Mouse (Mus musculus) CH12.LX (cell line): ENCODE results near the gene Pop7. TPM values are rescaled to one million over a fixed set of nuclear protein-coding genes. Genes with fewer than 3 reads are reported as not detected.

ENCODE experiments used
- DNase-seq: peaks from one replicate; pipeline ENCODE4 v3.0.0-alpha.2; 2013; ENCODE audit errors: extremely low read depth
- H3K27ac ChIP-seq: 2 replicates; pipeline ENCODE4 v1.5.1; 2012; ENCODE audit warnings: low read depth, mild to moderate bottlenecking, control low read depth, moderate library complexity; ENCODE audit not compliant: insufficient read depth
- H3K27me3 ChIP-seq: replicated peaks from 2 replicates; pipeline ENCODE3; 2012; ENCODE audit warnings: inconsistent platforms
- H3K36me3 ChIP-seq, 2 experiments: replicated peaks in 1 of 2; 2 replicates each; pipeline versions ENCODE3 to v1.6.1; 2012; ENCODE audit warnings: inconsistent platforms in 1 of 2, low read length in 1 of 2, mild to moderate bottlenecking in 1 of 2, mixed read lengths in 1 of 2, moderate library complexity in 1 of 2; ENCODE audit not compliant: control insufficient read depth in 1 of 2, insufficient read depth in 1 of 2
- H3K4me1 ChIP-seq, 2 experiments: 2 replicates each; pipeline ENCODE4 v1.6.1; 2012; ENCODE audit warnings: inconsistent platforms in 1 of 2, moderate library complexity in 1 of 2; ENCODE audit not compliant: insufficient read depth in 2 of 2, control insufficient read depth in 1 of 2
- H3K4me2 ChIP-seq: 2 replicates; pipeline ENCODE4 v1.6.1; 2012; ENCODE audit warnings: low read depth, mild to moderate bottlenecking, control low read depth; ENCODE audit not compliant: poor library complexity, insufficient read depth, severe bottlenecking
- H3K4me3 ChIP-seq, 3 experiments: fragments of 150-350 bp in 1 of 3; sonication (generic) in 1 of 3; replicated peaks in 1 of 3; 2 replicates each; pipeline versions ENCODE3 to v1.5.1; 2011 to 2012; ENCODE audit warnings: low read depth in 2 of 3, low read length in 2 of 3, mild to moderate bottlenecking in 2 of 3, moderate library complexity in 2 of 3, control low read depth in 1 of 3, improper control_type of control experiment in 1 of 3, inconsistent platforms in 1 of 3, mixed read lengths in 1 of 3; ENCODE audit not compliant: poor library complexity in 1 of 3
- H3K79me2 ChIP-seq: replicated peaks from 2 replicates; pipeline ENCODE4 v1.6.1; 2012; ENCODE audit warnings: mild to moderate bottlenecking, moderate library complexity; ENCODE audit not compliant: control insufficient read depth, poor library complexity, insufficient read depth, severe bottlenecking; ENCODE audit errors: extremely low read depth
- H3K9ac ChIP-seq: 2 replicates; pipeline ENCODE4 v1.6.1; 2012; ENCODE audit warnings: low read depth, mild to moderate bottlenecking, control low read depth, moderate library complexity; ENCODE audit not compliant: insufficient read depth
- H3K9me3 ChIP-seq: replicated peaks from 2 replicates; pipeline ENCODE3; 2012; ENCODE audit warnings: low read length, inconsistent platforms, mixed read lengths
- CTCF ChIP-seq, 2 experiments: IDR thresholded peaks in 1 of 2; conservative IDR thresholded peaks in 1 of 2; 2 replicates each; pipeline ENCODE4 v1.5.1; 2011 to 2012; ENCODE audit warnings: low read depth in 2 of 2, low read length in 2 of 2, improper control_type of control experiment in 1 of 2, inconsistent platforms in 1 of 2, mild to moderate bottlenecking in 1 of 2, moderate library complexity in 1 of 2
- EP300 ChIP-seq: IDR thresholded peaks from 2 replicates; pipeline ENCODE4 v1.6.1; 2011; ENCODE audit warnings: low read length, improper control_type of control experiment
- ETS1 ChIP-seq: conservative IDR thresholded peaks from 2 replicates; pipeline ENCODE4 v1.6.1; 2012; ENCODE audit warnings: low read depth, mild to moderate bottlenecking, inconsistent platforms, low read length, improper control_type of control experiment, moderate library complexity
- IRF4 ChIP-seq: IDR thresholded peaks from 2 replicates; pipeline ENCODE4 v1.6.1; 2014; ENCODE audit warnings: low read depth, mild to moderate bottlenecking, inconsistent platforms, low read length, improper control_type of control experiment
- JUND ChIP-seq: conservative IDR thresholded peaks from 2 replicates; pipeline ENCODE4 v1.6.1; 2011; ENCODE audit warnings: low read depth, low read length, improper control_type of control experiment
- MAFK ChIP-seq: IDR thresholded peaks from 2 replicates; pipeline ENCODE4 v1.6.1; 2011; ENCODE audit warnings: low read length, improper control_type of control experiment; ENCODE audit not compliant: insufficient replicate concordance
- NELFE ChIP-seq: IDR thresholded peaks from 2 replicates; pipeline ENCODE4 v1.6.1; 2011; ENCODE audit warnings: low read depth, low read length, improper control_type of control experiment
- POLR2A ChIP-seq: IDR thresholded peaks from 2 replicates; pipeline ENCODE4 v1.6.1; 2011; ENCODE audit warnings: low read depth, mild to moderate bottlenecking, improper control_type of control experiment, low read length
- RAD21 ChIP-seq: IDR thresholded peaks from 2 replicates; pipeline ENCODE4 v1.6.1; 2011; ENCODE audit warnings: low read depth, mild to moderate bottlenecking, low read length, improper control_type of control experiment, moderate library complexity
- SIN3A ChIP-seq: IDR thresholded peaks from 2 replicates; pipeline ENCODE4 v1.6.1; 2012; ENCODE audit warnings: low read length, improper control_type of control experiment, inconsistent platforms
- UBTF ChIP-seq: IDR thresholded peaks from 2 replicates; pipeline ENCODE4 v1.6.1; 2012; ENCODE audit warnings: low read depth, mild to moderate bottlenecking, inconsistent platforms, low read length, improper control_type of control experiment, moderate library complexity
- USF1 ChIP-seq: IDR thresholded peaks from 2 replicates; pipeline ENCODE4 v1.6.1; 2014; ENCODE audit warnings: low read depth, mild to moderate bottlenecking, inconsistent platforms, low read length, improper control_type of control experiment
- USF2 ChIP-seq: conservative IDR thresholded peaks from 2 replicates; pipeline ENCODE4 v1.6.1; 2011; ENCODE audit warnings: low read depth, low read length, improper control_type of control experiment
- ZNF384 ChIP-seq: IDR thresholded peaks from 2 replicates; pipeline ENCODE4 v1.6.1; 2012; ENCODE audit warnings: low read depth, low read length, improper control_type of control experiment, inconsistent platforms
- dilution Hi-C: fragments of 300-500 bp; cut with MboI; formaldehyde crosslinking; loops from 2 replicates; pipeline ENCODE4 v1.14.3; 2020; ENCODE audit warnings: low sequenced_read_pairs; ENCODE audit not compliant: extremely low pct_unique_long_range_greater_than_20kb, extremely low pct_ligation_motif_present
- in situ Hi-C: fragments of 300-500 bp; cut with MboI; formaldehyde crosslinking; loops from 3 replicates; pipeline ENCODE4 v1.14.3; 2019; ENCODE audit warnings: low sequenced_read_pairs, low pct_ligation_motif_present, low pct_unique_long_range_greater_than_20kb, mixed read lengths
- polyA plus RNA-seq: library from polyadenylated mRNA; unstranded; fragments of >175 nt; gene quantifications from 2 replicates; pipeline ENCODE4 v1.2.1, GENCODE M21; 2012; ENCODE audit warnings: low read depth; ENCODE audit not compliant: insufficient read length
- total RNA-seq, 2 experiments: library from RNA; depleted of rRNA; stranded (reverse); fragments of 300-350 nt in 1 of 2; fragments of >200 nt in 1 of 2; gene quantifications; 2 replicates each; pipeline ENCODE4 v1.2.3; 2012 to 2014

Pop7 gene
- total and polyA plus RNA-seq, 3 experiments, result 35.0 to 44.2 (median 38.5) TPM

- TF ChIP-seq POLR2A, result peak; percentile 75
- TF ChIP-seq ETS1, result no peak
These were observed at the start of gene Pop7 (continued) for GRCm38 (mm10) chr5:137501709-137502666.

- H3K9me3 ChIP-seq, result peaks cover 12% of the 10 kb centered on the region
- TF ChIP-seq EP300, result no peak
- peak; percentile 32 for TF ChIP-seq RAD21
- TF ChIP-seq IRF4, result no peak
- TF ChIP-seq NELFE, result peak; percentile 14; the same call in 1 of the 2 replicates
- TF ChIP-seq CTCF (conservative IDR thresholded peaks at IDR 0.05 in 1 of 2, IDR thresholded peaks at IDR 0.05 in 1 of 2; ENCODE audit: low read depth in 2 of 2, low read length in 2 of 2), result peak; percentile 35 to 62; a peak in 3 of 4 replicates
- no peak for TF ChIP-seq UBTF
- no peak for TF ChIP-seq ZNF384
- TF ChIP-seq MAFK, result no peak
- dilution Hi-C loops (no loop called here), in situ Hi-C loops (no loop called here)
- H3K79me2 ChIP-seq, result no peaks in the 10 kb centered on the region
- H3K4me2 ChIP-seq, result no peak overlapping the region
- peaks cover 0 to 2% of the 10 kb centered on the region in 2 experiments; a peak in 1 of 4 replicates for H3K4me1 ChIP-seq
- peak; percentile 27 for DNase-seq
- peaks cover 59% of the 10 kb centered on the region for H3K27me3 ChIP-seq
- no peak overlapping the region for H3K9ac ChIP-seq
- no peak overlapping the region for H3K4me3 ChIP-seq
- no peaks in the 10 kb centered on the region for H3K36me3 ChIP-seq
- no peak overlapping the region for H3K27ac ChIP-seq
These were observed 48.8 kb upstream of the Pop7 start for GRCm38 (mm10) chr5:137551119-137551518.

- TF ChIP-seq SIN3A (no peak), NELFE (no peak), JUND (no peak), USF2 (no peak), USF1 (no peak)
- dilution Hi-C loops, result no loop called here
These were observed 47.5 kb upstream of the Pop7 start for GRCm38 (mm10) chr5:137549840-137550239.

More at GRCm38 (mm10) chr5:137549840-137550239, 47.5 kb upstream of the Pop7 start:
- Histone ChIP-seq H3K27ac (no peak overlapping the region), H3K4me3 (no peak overlapping the region), H3K27me3 (peaks cover 49% of the 10 kb centered on the region), H3K79me2 (no peaks in the 10 kb centered on the region), H3K36me3 (no peaks in the 10 kb centered on the region), H3K9me3 (peaks cover 4% of the 10 kb centered on the region), H3K4me1 (peaks cover 0 to 2% of the 10 kb centered on the region in 2 experiments; a peak in 1 of 4 replicates), H3K9ac (no peak overlapping the region), H3K4me2 (no peak overlapping the region)
- DNase-seq, result no peak
- in situ Hi-C loops, result no loop called here
